Mouse (Mus musculus) kidney, embryonic 15.5 days (tissue): ENCODE measurements at regions not wholly inside any gene's neighbourhood (a gene's known extent, or its start where the extent isn't known, plus 50 kb on each side); places are given as distances from the start of the nearest gene placed in this dataset.

ENCODE experiments used
- ATAC-seq: fragments of 200-750 bp; cut with Nextera tagmentation; replicated peaks from 2 replicates; pipeline ENCODE4 v1.8.0; 2017; ENCODE audit warnings: moderate TSS enrichment; ENCODE audit not compliant: low FRiP score
- H3K27ac ChIP-seq: fragments of 300-500 bp; sonication (generic); 2 replicates; pipeline ENCODE4 v1.5.1; 2015; ENCODE audit warnings: mild to moderate bottlenecking, inconsistent platforms
- H3K27me3 ChIP-seq: fragments of 300-500 bp; sonication (generic); 2 replicates; pipeline ENCODE4 v1.6.1; 2015; ENCODE audit warnings: inconsistent platforms
- H3K36me3 ChIP-seq: fragments of 300-500 bp; sonication (generic); 2 replicates; pipeline ENCODE4 v1.6.1; 2015; ENCODE audit warnings: inconsistent platforms
- H3K4me1 ChIP-seq: fragments of 300-500 bp; sonication (generic); 2 replicates; pipeline ENCODE4 v1.6.1; 2015; ENCODE audit warnings: inconsistent platforms
- H3K4me2 ChIP-seq: fragments of 300-500 bp; sonication (generic); 2 replicates; pipeline ENCODE4 v1.6.1; 2015; ENCODE audit warnings: moderate library complexity, mild to moderate bottlenecking, inconsistent platforms
- H3K4me3 ChIP-seq: fragments of 300-500 bp; sonication (generic); replicated peaks from 2 replicates; pipeline ENCODE4 v1.5.1; 2015; ENCODE audit warnings: mild to moderate bottlenecking, inconsistent platforms
- H3K9ac ChIP-seq: fragments of 300-500 bp; sonication (generic); 2 replicates; pipeline ENCODE4 v1.6.1; 2015; ENCODE audit warnings: mild to moderate bottlenecking, inconsistent platforms
- H3K9me3 ChIP-seq: fragments of 300-500 bp; sonication (generic); replicated peaks from 2 replicates; pipeline ENCODE4 v1.6.1; 2016; ENCODE audit warnings: inconsistent platforms
- WGBS: fragments of 180-500 bp; shearing (Covaris S2); methylation state at CpG from one replicate; pipeline ENCODE4 v1.1.7; 2015; ENCODE audit warnings: mixed read lengths; 5-methylcytosine and 5-hydroxymethylcytosine counted together

- WGBS: 85% methylated on average over 3 of the region's 3 CpGs
- Histone ChIP-seq H3K27ac (no peak overlapping the region), H3K4me3 (no peak overlapping the region), H3K9ac (no peak overlapping the region), H3K27me3 (no peaks in the 10 kb centered on the region), H3K36me3 (no peaks in the 10 kb centered on the region), H3K4me1 (no peaks in the 10 kb centered on the region), H3K4me2 (no peak overlapping the region), H3K9me3 (no peaks in the 10 kb centered on the region)
- ATAC-seq: no peak
These were observed 779.5 kb downstream of the Cenpc1 start for GRCm38 (mm10) chr5:85285856-85286255.

- no peak overlapping the region for H3K27ac ChIP-seq
- H3K36me3 ChIP-seq: no peaks in the 10 kb centered on the region
- H3K4me3 ChIP-seq: no peak overlapping the region
- H3K27me3 ChIP-seq: no peaks in the 10 kb centered on the region
- H3K9me3 ChIP-seq: no peaks in the 10 kb centered on the region
- no peaks in the 10 kb centered on the region for H3K4me1 ChIP-seq
- 70% methylated on average over 4 of the region's 4 CpGs for WGBS
- ATAC-seq: no peak
- no peak overlapping the region for H3K4me2 ChIP-seq
- no peak overlapping the region for H3K9ac ChIP-seq
These were observed 816.9 kb downstream of the Cenpc1 start for GRCm38 (mm10) chr5:85248453-85248852.

DNA sequence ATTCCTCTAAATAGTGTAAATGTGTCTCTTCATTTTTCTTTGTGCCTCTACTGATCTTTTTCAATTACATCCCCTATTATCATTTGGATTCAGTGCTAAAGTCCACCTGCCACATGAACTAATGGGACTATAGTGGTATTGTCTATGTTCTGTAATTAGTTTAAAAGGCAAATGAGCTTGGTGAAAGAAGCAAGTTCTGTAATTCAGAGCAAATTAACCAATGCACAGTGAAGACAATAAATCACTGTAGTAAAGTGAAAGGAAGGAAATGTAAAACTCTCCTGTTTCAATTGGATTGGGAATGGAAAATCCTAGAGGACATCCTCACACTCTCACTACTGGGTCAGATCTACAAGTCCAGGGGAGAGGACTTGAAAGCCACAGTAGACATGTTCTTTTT, 823.2 kb upstream of the Epha5 start:
- Histone ChIP-seq H3K27me3 (no peaks in the 10 kb centered on the region), H3K9ac (no peak overlapping the region), H3K4me1 (no peaks in the 10 kb centered on the region), H3K9me3 (no peaks in the 10 kb centered on the region), H3K27ac (no peak overlapping the region), H3K4me2 (no peak overlapping the region), H3K4me3 (no peak overlapping the region), H3K36me3 (no peaks in the 10 kb centered on the region)
- ATAC-seq: no peak

- H3K4me3 ChIP-seq: no peak overlapping the region
- H3K36me3 ChIP-seq: no peaks in the 10 kb centered on the region
- H3K9me3 ChIP-seq: no peaks in the 10 kb centered on the region
- 61% methylated on average over 3 of the region's 3 CpGs for WGBS
- no peaks in the 10 kb centered on the region for H3K27me3 ChIP-seq
- ATAC-seq: peak; percentile 62; the same call in 1 of the 2 replicates
- no peak overlapping the region for H3K9ac ChIP-seq
- no peak overlapping the region for H3K4me2 ChIP-seq
- H3K27ac ChIP-seq: no peak overlapping the region
- H3K4me1 ChIP-seq: no peaks in the 10 kb centered on the region
These were observed 822.4 kb upstream of the Epha5 start for GRCm38 (mm10) chr5:85239509-85240031.
